In genomic region chr9:80386492-80386891, GRCm38 (mm10) we compare ENCODE assay signal across 8 mouse cellular contexts.
A peak's percentile ranks its signal among the peaks of the same experiment; 100 is the strongest.
DNase-seq lines count a peak whose midpoint lies in the region; ATAC-seq lines count a peak whose summit lies in the region.

No protein-coding gene starts in this region.

- H3K36me3 ChIP-seq in embryonic facial prominence, embryonic 11.5 days (replicated peaks; ENCODE audit: control insufficient read depth, insufficient read depth, low read depth, low read length) = no peaks in the 10 kb centered on the region
- no peaks in the 10 kb centered on the region for H3K36me3 ChIP-seq in embryonic facial prominence, embryonic 10.5 days (replicated peaks)
- H3K36me3 ChIP-seq in hindbrain, embryonic 11.5 days (ENCODE audit: control insufficient read depth, insufficient read depth, low read length) = no peaks in the 10 kb centered on the region

- no peaks in the 10 kb centered on the region for H3K27me3 ChIP-seq in embryonic facial prominence, embryonic 11.5 days (ENCODE audit: control insufficient read depth, insufficient read depth, low read length)
- H3K27me3 ChIP-seq in embryonic facial prominence, embryonic 10.5 days (replicated peaks; ENCODE audit: low read depth, poor library complexity, severe bottlenecking) = no peaks in the 10 kb centered on the region
- H3K27me3 ChIP-seq in hindbrain, embryonic 11.5 days (ENCODE audit: control insufficient read depth, insufficient read depth, low read length) = no peaks in the 10 kb centered on the region

- ATAC-seq in embryonic facial prominence, embryonic 11.5 days (replicated peaks; ENCODE audit: insufficient number of reproducible peaks, low FRiP score, low TSS enrichment, low read depth) = no peak
- peak; percentile 51 for ATAC-seq in hindbrain, embryonic 11.5 days (ENCODE audit: low FRiP score)

- peak; percentile 57 for DNase-seq in embryonic facial prominence, embryonic 11.5 days (ENCODE audit: low spot score)
- no peak for DNase-seq in embryonic facial prominence, embryonic 10.5 days (ENCODE audit: low spot score)
- peak; percentile 14 to 32 for DNase-seq in left cerebral cortex, postnatal 14 days (ENCODE audit: low spot score in 2 of 2)
- no peak for DNase-seq in left cerebral cortex, adult 18-20 months (ENCODE audit: low spot score in 2 of 2)
- peak; percentile 25 for DNase-seq in A20 (ENCODE audit: low read depth, low spot score)
- peak; percentile 39 for DNase-seq in hindbrain, embryonic 11.5 days (ENCODE audit: low spot score)
- no peak for DNase-seq in urinary bladder, adult 18-20 months (ENCODE audit: low spot score in 2 of 2)
- no peak for DNase-seq in urinary bladder, postnatal 10 days (ENCODE audit: low spot score)

- H3K9me3 ChIP-seq in embryonic facial prominence, embryonic 11.5 days (replicated peaks; ENCODE audit: control insufficient read depth, low read length) = no peaks in the 10 kb centered on the region
- no peaks in the 10 kb centered on the region for H3K9me3 ChIP-seq in embryonic facial prominence, embryonic 10.5 days
- no peaks in the 10 kb centered on the region for H3K9me3 ChIP-seq in hindbrain, embryonic 11.5 days (ENCODE audit: control insufficient read depth, low read length)

- H3K4me3 ChIP-seq in embryonic facial prominence, embryonic 11.5 days (ENCODE audit: low read depth, low read length) = no peak overlapping the region
- no peak overlapping the region for H3K4me3 ChIP-seq in embryonic facial prominence, embryonic 10.5 days
- no peak overlapping the region for H3K4me3 ChIP-seq in hindbrain, embryonic 11.5 days (ENCODE audit: low read depth, low read length)

- no peak overlapping the region for H3K4me2 ChIP-seq in embryonic facial prominence, embryonic 11.5 days (ENCODE audit: low read depth, low read length)
- no peak overlapping the region for H3K4me2 ChIP-seq in hindbrain, embryonic 11.5 days (replicated peaks; ENCODE audit: low read depth, low read length)

- H3K9ac ChIP-seq in embryonic facial prominence, embryonic 11.5 days (replicated peaks; ENCODE audit: low read length) = no peak overlapping the region
- no peak overlapping the region for H3K9ac ChIP-seq in hindbrain, embryonic 11.5 days (ENCODE audit: low read depth, low read length)

- 19% methylated on average over 5 of the region's 5 CpGs for WGBS in embryonic facial prominence, embryonic 11.5 days
- 30% methylated on average over 5 of the region's 5 CpGs for WGBS in embryonic facial prominence, embryonic 10.5 days
- WGBS in hindbrain, embryonic 11.5 days = 26% methylated on average over 5 of the region's 5 CpGs

- no peaks in the 10 kb centered on the region for H3K4me1 ChIP-seq in embryonic facial prominence, embryonic 11.5 days (ENCODE audit: control insufficient read depth, insufficient read depth, low read length)
- H3K4me1 ChIP-seq in embryonic facial prominence, embryonic 10.5 days = no peaks in the 10 kb centered on the region
- H3K4me1 ChIP-seq in hindbrain, embryonic 11.5 days (replicated peaks; ENCODE audit: control insufficient read depth, insufficient read depth, low read length) = no peaks in the 10 kb centered on the region

- intact Hi-C loops in left cerebral cortex, postnatal 14 days (cut with DNase I) = no loop called here

- H3K27ac ChIP-seq in embryonic facial prominence, embryonic 11.5 days (replicated peaks; ENCODE audit: low read depth, low read length) = no peak overlapping the region
- no peak overlapping the region for H3K27ac ChIP-seq in embryonic facial prominence, embryonic 10.5 days (replicated peaks)
- no peak overlapping the region for H3K27ac ChIP-seq in hindbrain, embryonic 11.5 days (ENCODE audit: low read depth, low read length)

Comparison
In these comparisons a context has a peak if more than half of its experiments do, and no peak if none do; other contexts are left out.
1. DNase-seq: peak in embryonic facial prominence, embryonic 11.5 days (single experiment), left cerebral cortex, postnatal 14 days (2 of 2), A20 (single experiment) and hindbrain, embryonic 11.5 days (single experiment); none in embryonic facial prominence, embryonic 10.5 days (single experiment), left cerebral cortex, adult 18-20 months (0 of 2), urinary bladder, adult 18-20 months (0 of 2) and urinary bladder, postnatal 10 days (single experiment).